16 mouse cellular contexts compared by ENCODE assay signal in the genomic region with DNA sequence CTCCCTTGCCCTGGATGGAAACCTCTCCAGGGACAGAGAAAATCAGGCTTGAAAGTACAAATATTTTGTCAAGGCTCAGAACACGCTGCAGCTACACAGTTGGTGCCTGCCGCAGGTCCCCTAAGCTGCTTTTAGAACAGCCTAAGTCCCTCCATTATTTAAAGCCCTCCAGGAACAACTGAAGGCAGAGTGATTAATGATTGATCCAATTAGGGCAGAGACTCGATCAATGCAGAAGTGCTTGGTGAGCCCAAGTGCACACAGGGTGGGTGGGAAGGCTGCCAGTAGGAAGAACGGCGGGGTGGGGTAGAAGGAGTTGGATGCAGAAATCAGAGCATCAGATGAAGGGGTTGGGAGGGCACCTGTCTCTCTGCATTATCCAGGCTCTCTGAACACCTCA.
DNase-seq lines count a peak whose midpoint lies in the region; ATAC-seq lines count a peak whose summit lies in the region.
"Had no signal": no experiment of that assay in that cellular context is flagged by ENCODE, and none has a peak within 500 bp of the region (broad histone marks: within the 10 kb centered on the region; RNA-seq: fewer than 3 reads in every experiment).

No protein-coding gene starts in this region.

- H3K4me2 ChIP-seq in kidney, embryonic 16.5 days (replicated peaks; ENCODE audit: low read depth, low read length): no peak overlapping the region
- H3K4me2 ChIP-seq in kidney, embryonic 14.5 days (replicated peaks; ENCODE audit: low read depth, low read length): no peak overlapping the region
- no peak overlapping the region for H3K4me2 ChIP-seq in hindbrain, embryonic 12.5 days (replicated peaks)
- no peak overlapping the region for H3K4me2 ChIP-seq in hindbrain, embryonic 16.5 days (ENCODE audit: low read length)
- H3K4me2 ChIP-seq: forebrain, embryonic 12.5 days; heart, embryonic 12.5 days; intestine, embryonic 15.5 days had no signal

- H3K4me1 ChIP-seq in kidney, embryonic 16.5 days (ENCODE audit: insufficient read depth, low read length): peaks cover 5% of the 10 kb centered on the region
- peaks cover 3% of the 10 kb centered on the region; the same call in 1 of the 2 replicates for H3K4me1 ChIP-seq in kidney, embryonic 14.5 days (ENCODE audit: control insufficient read depth, insufficient read depth, low read length)
- H3K4me1 ChIP-seq in hindbrain, embryonic 12.5 days: peaks cover 20% of the 10 kb centered on the region
- H3K4me1 ChIP-seq in hindbrain, embryonic 16.5 days (ENCODE audit: control insufficient read depth, insufficient read depth, low read depth, low read length): peaks cover 3% of the 10 kb centered on the region
- H3K4me1 ChIP-seq: intestine, embryonic 15.5 days had no signal

- no peaks in the 10 kb centered on the region; the same call in 1 of the 2 replicates for H3K9me3 ChIP-seq in kidney, embryonic 16.5 days (ENCODE audit: low read length)
- H3K9me3 ChIP-seq in kidney, embryonic 14.5 days (ENCODE audit: control insufficient read depth, low read length): no peaks in the 10 kb centered on the region
- no peaks in the 10 kb centered on the region for H3K9me3 ChIP-seq in hindbrain, embryonic 12.5 days (replicated peaks)
- H3K9me3 ChIP-seq in hindbrain, embryonic 16.5 days (ENCODE audit: control insufficient read depth, low read length): no peaks in the 10 kb centered on the region
- H3K9me3 ChIP-seq: forebrain, embryonic 12.5 days; heart, embryonic 12.5 days; intestine, embryonic 15.5 days had no signal

- no peak overlapping the region for H3K4me3 ChIP-seq in kidney, embryonic 16.5 days (ENCODE audit: low read length)
- H3K4me3 ChIP-seq in kidney, embryonic 14.5 days (ENCODE audit: low read length): no peak overlapping the region
- H3K4me3 ChIP-seq in hindbrain, embryonic 12.5 days: no peak overlapping the region
- H3K4me3 ChIP-seq in hindbrain, embryonic 16.5 days (ENCODE audit: low read length): no peak overlapping the region
- H3K4me3 ChIP-seq: forebrain, embryonic 12.5 days; heart, embryonic 12.5 days; intestine, embryonic 15.5 days had no signal

- H3K9ac ChIP-seq in kidney, embryonic 16.5 days (replicated peaks; ENCODE audit: low read length): no peak overlapping the region
- no peak overlapping the region for H3K9ac ChIP-seq in kidney, embryonic 14.5 days (ENCODE audit: low read depth, low read length)
- no peak overlapping the region for H3K9ac ChIP-seq in hindbrain, embryonic 12.5 days
- H3K9ac ChIP-seq in hindbrain, embryonic 16.5 days (ENCODE audit: low read depth, low read length): no peak overlapping the region
- H3K9ac ChIP-seq: forebrain, embryonic 12.5 days; heart, embryonic 12.5 days; intestine, embryonic 15.5 days; liver, postnatal 0 days had no signal

- no peaks in the 10 kb centered on the region for H3K36me3 ChIP-seq in kidney, embryonic 16.5 days (ENCODE audit: insufficient read depth, low read length)
- no peaks in the 10 kb centered on the region for H3K36me3 ChIP-seq in kidney, embryonic 14.5 days (ENCODE audit: control insufficient read depth, insufficient read depth, low read length)
- H3K36me3 ChIP-seq in hindbrain, embryonic 12.5 days: no peaks in the 10 kb centered on the region
- no peaks in the 10 kb centered on the region for H3K36me3 ChIP-seq in hindbrain, embryonic 16.5 days (ENCODE audit: control insufficient read depth, insufficient read depth, low read length)
- H3K36me3 ChIP-seq: forebrain, embryonic 12.5 days; heart, embryonic 12.5 days; intestine, embryonic 15.5 days had no signal

- H3K27me3 ChIP-seq in kidney, embryonic 16.5 days (ENCODE audit: insufficient read depth, low read length): no peaks in the 10 kb centered on the region
- H3K27me3 ChIP-seq in kidney, embryonic 14.5 days (ENCODE audit: control insufficient read depth, insufficient read depth, low read length): no peaks in the 10 kb centered on the region
- peaks cover 2% of the 10 kb centered on the region; the same call in 1 of the 2 replicates for H3K27me3 ChIP-seq in hindbrain, embryonic 12.5 days
- H3K27me3 ChIP-seq in hindbrain, embryonic 16.5 days (replicated peaks; ENCODE audit: control insufficient read depth, insufficient read depth, low read length): no peaks in the 10 kb centered on the region
- H3K27me3 ChIP-seq: intestine, embryonic 15.5 days had no signal

- peak; percentile 54 for DNase-seq in retina, embryonic 14.5 days (ENCODE audit: low spot score)
- DNase-seq in layer of hippocampus, postnatal 14 days (ENCODE audit: low spot score in 2 of 2): no peak
- DNase-seq: heart, postnatal 36 days; kidney, postnatal 14 days; liver; liver, postnatal 0 days; lung, postnatal 4 days; right cerebral cortex, postnatal 25 days had no signal

- peak; percentile 54; the same call in 1 of the 2 replicates for ATAC-seq in kidney, embryonic 16.5 days (ENCODE audit: low FRiP score, low TSS enrichment)
- ATAC-seq in kidney, embryonic 14.5 days (ENCODE audit: low FRiP score, low TSS enrichment): no peak
- peak; percentile 43; the same call in 1 of the 2 replicates for ATAC-seq in hindbrain, embryonic 12.5 days (ENCODE audit: low FRiP score)
- 0 out of 2 replicates have a peak, but pooled peaks have one; percentile 40 for ATAC-seq in hindbrain, embryonic 16.5 days
- no peak for ATAC-seq in megakaryocyte-erythroid progenitor cell, adult 5-6 weeks (replicated peaks; ENCODE audit: low FRiP score, low TSS enrichment, poor library complexity, severe bottlenecking)
- ATAC-seq: intestine, embryonic 15.5 days; liver, postnatal 0 days had no signal

- 39% methylated on average over 5 of the region's 5 CpGs for WGBS in kidney, embryonic 16.5 days
- WGBS in kidney, embryonic 14.5 days: 41% methylated on average over 5 of the region's 5 CpGs
- WGBS in hindbrain, embryonic 12.5 days: 27% methylated on average over 5 of the region's 5 CpGs
- WGBS in hindbrain, embryonic 16.5 days: 38% methylated on average over 5 of the region's 5 CpGs

- no peak overlapping the region for H3K27ac ChIP-seq in kidney, embryonic 16.5 days (ENCODE audit: low read length)
- no peak overlapping the region for H3K27ac ChIP-seq in kidney, embryonic 14.5 days (ENCODE audit: low read depth, low read length)
- no peak overlapping the region for H3K27ac ChIP-seq in hindbrain, embryonic 12.5 days
- H3K27ac ChIP-seq in hindbrain, embryonic 16.5 days (ENCODE audit: low read depth, low read length): no peak overlapping the region
- H3K27ac ChIP-seq: forebrain, embryonic 12.5 days; intestine, embryonic 15.5 days had no signal

Comparison
In these comparisons a context has a peak if more than half of its experiments do, and no peak if none do; other contexts are left out.
1. ATAC-seq: peak in kidney, embryonic 16.5 days (single experiment), hindbrain, embryonic 12.5 days (single experiment) and hindbrain, embryonic 16.5 days (single experiment); none in kidney, embryonic 14.5 days (single experiment) and megakaryocyte-erythroid progenitor cell, adult 5-6 weeks (single experiment).